Mouse (Mus musculus): ENCODE measurements around the gene Kirrel3. TPM values are rescaled to one million over a fixed set of nuclear protein-coding genes. Genes with fewer than 3 reads are reported as not detected.

Gene Kirrel3
- polyA plus RNA-seq, 1 experiment from 2014 or later: 2.3 TPM

GRCm38 (mm10) chr9:34466058-34466457, 19.6 kb upstream of the Kirrel3 start:
- Histone ChIP-seq H3K27ac (ENCODE audit: low read length) (no peak overlapping the region), H3K9ac (ENCODE audit: low read length) (no peak overlapping the region), H3K9me3 (replicated peaks; ENCODE audit: control insufficient read depth, low read length) (no peaks in the 10 kb centered on the region), H3K36me3 (ENCODE audit: control insufficient read depth, insufficient read depth, low read length) (no peaks in the 10 kb centered on the region), H3K4me2 (ENCODE audit: low read depth, low read length) (no peak overlapping the region), H3K4me3 (replicated peaks; ENCODE audit: low read length) (no peak overlapping the region), H3K27me3 (ENCODE audit: control insufficient read depth, insufficient read depth, low read length) (no peaks in the 10 kb centered on the region), H3K4me1 (ENCODE audit: control insufficient read depth, insufficient read depth, low read length) (no peaks in the 10 kb centered on the region)
- WGBS: 63% methylated on average over 3 of the region's 3 CpGs
- no peak for ATAC-seq (ENCODE audit: insufficient read depth, low FRiP score)

GRCm38 (mm10) chr9:34469180-34469579, 16.5 kb upstream of the Kirrel3 start:
- no peak overlapping the region for H3K27ac ChIP-seq (ENCODE audit: low read length)
- WGBS: 84% methylated on average over 3 of the region's 3 CpGs
- H3K9me3 ChIP-seq (replicated peaks; ENCODE audit: control insufficient read depth, low read length): no peaks in the 10 kb centered on the region
- ATAC-seq (ENCODE audit: insufficient read depth, low FRiP score): no peak
- no peak overlapping the region for H3K4me3 ChIP-seq (replicated peaks; ENCODE audit: low read length)
- no peaks in the 10 kb centered on the region for H3K4me1 ChIP-seq (ENCODE audit: control insufficient read depth, insufficient read depth, low read length)
- no peak overlapping the region for H3K4me2 ChIP-seq (ENCODE audit: low read depth, low read length)
- H3K36me3 ChIP-seq (ENCODE audit: control insufficient read depth, insufficient read depth, low read length): no peaks in the 10 kb centered on the region
- no peak overlapping the region for H3K9ac ChIP-seq (ENCODE audit: low read length)
- no peaks in the 10 kb centered on the region for H3K27me3 ChIP-seq (ENCODE audit: control insufficient read depth, insufficient read depth, low read length)

- H3K36me3 ChIP-seq (ENCODE audit: control insufficient read depth, insufficient read depth, low read length): no peaks in the 10 kb centered on the region
- no peaks in the 10 kb centered on the region for H3K9me3 ChIP-seq (replicated peaks; ENCODE audit: control insufficient read depth, low read length)
- H3K4me3 ChIP-seq (replicated peaks; ENCODE audit: low read length): no peak overlapping the region
- H3K27me3 ChIP-seq (ENCODE audit: control insufficient read depth, insufficient read depth, low read length): no peaks in the 10 kb centered on the region
- no peak for ATAC-seq (ENCODE audit: insufficient read depth, low FRiP score)
- H3K4me1 ChIP-seq (ENCODE audit: control insufficient read depth, insufficient read depth, low read length): no peaks in the 10 kb centered on the region
- 27% methylated on average over 5 of the region's 5 CpGs for WGBS
- H3K4me2 ChIP-seq (ENCODE audit: low read depth, low read length): no peak overlapping the region
- H3K27ac ChIP-seq (ENCODE audit: low read length): no peak overlapping the region
- no peak overlapping the region for H3K9ac ChIP-seq (ENCODE audit: low read length)
Measured at GRCm38 (mm10) chr9:34476206-34476605, 9.5 kb upstream of the Kirrel3 start.

GRCm38 (mm10) chr9:34478494-34478893, 7.2 kb upstream of the Kirrel3 start:
- Histone ChIP-seq H3K36me3 (ENCODE audit: control insufficient read depth, insufficient read depth, low read length) (no peaks in the 10 kb centered on the region), H3K4me1 (ENCODE audit: control insufficient read depth, insufficient read depth, low read length) (no peaks in the 10 kb centered on the region), H3K27ac (ENCODE audit: low read length) (no peak overlapping the region), H3K9ac (ENCODE audit: low read length) (no peak overlapping the region), H3K4me3 (replicated peaks; ENCODE audit: low read length) (no peak overlapping the region), H3K4me2 (ENCODE audit: low read depth, low read length) (no peak overlapping the region), H3K9me3 (replicated peaks; ENCODE audit: control insufficient read depth, low read length) (no peaks in the 10 kb centered on the region), H3K27me3 (ENCODE audit: control insufficient read depth, insufficient read depth, low read length) (no peaks in the 10 kb centered on the region)
- 68% methylated on average over 2 of the region's 2 CpGs for WGBS
- peak; percentile 37; the same call in 1 of the 2 replicates for ATAC-seq (ENCODE audit: insufficient read depth, low FRiP score)

- Histone ChIP-seq H3K4me2 (ENCODE audit: low read depth, low read length) (no peak overlapping the region), H3K9me3 (replicated peaks; ENCODE audit: control insufficient read depth, low read length) (no peaks in the 10 kb centered on the region), H3K36me3 (ENCODE audit: control insufficient read depth, insufficient read depth, low read length) (no peaks in the 10 kb centered on the region), H3K27me3 (ENCODE audit: control insufficient read depth, insufficient read depth, low read length) (peaks cover 16% of the 10 kb centered on the region), H3K27ac (ENCODE audit: low read length) (no peak overlapping the region), H3K4me3 (replicated peaks; ENCODE audit: low read length) (no peak overlapping the region), H3K9ac (ENCODE audit: low read length) (no peak overlapping the region), H3K4me1 (ENCODE audit: control insufficient read depth, insufficient read depth, low read length) (0 out of 2 replicates have a peak, but pooled peaks cover 4% of the 10 kb centered on the region)
- no peak for ATAC-seq (ENCODE audit: insufficient read depth, low FRiP score)
- WGBS: 66% methylated on average over 2 of the region's 2 CpGs
Measured at GRCm38 (mm10) chr9:34483236-34483635, 2.5 kb upstream of the Kirrel3 start.

GRCm38 (mm10) chr9:34484665-34485064, 1.0 kb upstream of the Kirrel3 start:
- Histone ChIP-seq H3K4me2 (ENCODE audit: low read depth, low read length) (no peak overlapping the region), H3K36me3 (ENCODE audit: control insufficient read depth, insufficient read depth, low read length) (no peaks in the 10 kb centered on the region), H3K4me3 (replicated peaks; ENCODE audit: low read length) (no peak overlapping the region), H3K4me1 (ENCODE audit: control insufficient read depth, insufficient read depth, low read length) (0 out of 2 replicates have a peak, but pooled peaks cover 9% of the 10 kb centered on the region), H3K9me3 (replicated peaks; ENCODE audit: control insufficient read depth, low read length) (no peaks in the 10 kb centered on the region), H3K27me3 (ENCODE audit: control insufficient read depth, insufficient read depth, low read length) (peaks cover 16% of the 10 kb centered on the region), H3K9ac (ENCODE audit: low read length) (no peak overlapping the region), H3K27ac (ENCODE audit: low read length) (no peak overlapping the region)
- 62% methylated on average over 6 of the region's 6 CpGs for WGBS
- ATAC-seq (ENCODE audit: insufficient read depth, low FRiP score): no peak

- WGBS: 1% methylated on average over 9 of the region's 9 CpGs
- Histone ChIP-seq H3K4me2 (ENCODE audit: low read depth, low read length) (peak overlapping the region; percentile 77), H3K27me3 (ENCODE audit: control insufficient read depth, insufficient read depth, low read length) (peaks cover 32% of the 10 kb centered on the region), H3K27ac (ENCODE audit: low read length) (no peak overlapping the region), H3K9me3 (replicated peaks; ENCODE audit: control insufficient read depth, low read length) (no peaks in the 10 kb centered on the region), H3K9ac (ENCODE audit: low read length) (peak overlapping the region; percentile 64), H3K36me3 (ENCODE audit: control insufficient read depth, insufficient read depth, low read length) (no peaks in the 10 kb centered on the region), H3K4me1 (ENCODE audit: control insufficient read depth, insufficient read depth, low read length) (0 out of 2 replicates have a peak, but pooled peaks cover 9% of the 10 kb centered on the region), H3K4me3 (replicated peaks; ENCODE audit: low read length) (peak overlapping the region; percentile 60)
- no peak for ATAC-seq (ENCODE audit: insufficient read depth, low FRiP score)
Measured at GRCm38 (mm10) chr9:34488267-34488666, 2.6 kb downstream of the Kirrel3 start.

- Histone ChIP-seq H3K4me2 (ENCODE audit: low read depth, low read length) (peak overlapping the region; percentile 77), H3K27ac (ENCODE audit: low read length) (no peak overlapping the region), H3K4me3 (replicated peaks; ENCODE audit: low read length) (peak overlapping the region; percentile 60), H3K9ac (ENCODE audit: low read length) (peak overlapping the region; percentile 64), H3K9me3 (replicated peaks; ENCODE audit: control insufficient read depth, low read length) (no peaks in the 10 kb centered on the region), H3K36me3 (ENCODE audit: control insufficient read depth, insufficient read depth, low read length) (no peaks in the 10 kb centered on the region), H3K4me1 (ENCODE audit: control insufficient read depth, insufficient read depth, low read length) (0 out of 2 replicates have a peak, but pooled peaks cover 9% of the 10 kb centered on the region), H3K27me3 (ENCODE audit: control insufficient read depth, insufficient read depth, low read length) (peaks cover 32% of the 10 kb centered on the region)
- ATAC-seq (ENCODE audit: insufficient read depth, low FRiP score): peak; percentile 54; the same call in 1 of the 2 replicates
- under 1% methylated on average over 53 of the region's 53 CpGs for WGBS
Measured at GRCm38 (mm10) chr9:34488700-34489315, 3.1 kb downstream of the Kirrel3 start.

- ATAC-seq (ENCODE audit: insufficient read depth, low FRiP score): no peak
- H3K4me3 ChIP-seq (replicated peaks; ENCODE audit: low read length): peak overlapping the region; percentile 60
- H3K27ac ChIP-seq (ENCODE audit: low read length): no peak overlapping the region
- peaks cover 32% of the 10 kb centered on the region for H3K27me3 ChIP-seq (ENCODE audit: control insufficient read depth, insufficient read depth, low read length)
- H3K4me2 ChIP-seq (ENCODE audit: low read depth, low read length): peak overlapping the region; percentile 77
- 2% methylated on average over 13 of the region's 13 CpGs for WGBS
- H3K36me3 ChIP-seq (ENCODE audit: control insufficient read depth, insufficient read depth, low read length): no peaks in the 10 kb centered on the region
- H3K4me1 ChIP-seq (ENCODE audit: control insufficient read depth, insufficient read depth, low read length): 0 out of 2 replicates have a peak, but pooled peaks cover 9% of the 10 kb centered on the region
- no peaks in the 10 kb centered on the region for H3K9me3 ChIP-seq (replicated peaks; ENCODE audit: control insufficient read depth, low read length)
- peak overlapping the region; percentile 64 for H3K9ac ChIP-seq (ENCODE audit: low read length)
Measured at GRCm38 (mm10) chr9:34489316-34489710, 3.6 kb downstream of the Kirrel3 start.
